Mouse (Mus musculus) forebrain, embryonic 16.5 days (tissue): ENCODE data around the gene Csmd2. TPM values are rescaled to one million over a fixed set of nuclear protein-coding genes. Genes with fewer than 3 reads are reported as not detected.

Source experiments
- ATAC-seq: fragments of 200-750 bp; cut with Nextera tagmentation; 2 replicates; pipeline ENCODE4 v1.8.0; 2017; ENCODE audit warnings: mild to moderate bottlenecking, moderate library complexity
- H3K27ac ChIP-seq: fragments of 300-500 bp; sonication (generic); 2 replicates; pipeline ENCODE4 v1.5.1; 2014; ENCODE audit warnings: low read length, control low read depth
- H3K27me3 ChIP-seq: fragments of 300-500 bp; sonication (generic); replicated peaks from 2 replicates; pipeline ENCODE4 v1.6.1; 2014; ENCODE audit warnings: low read length; ENCODE audit not compliant: control insufficient read depth, insufficient read depth
- H3K36me3 ChIP-seq: fragments of 300-500 bp; sonication (generic); 2 replicates; pipeline ENCODE4 v1.6.1; 2014; ENCODE audit not compliant: control insufficient read depth, insufficient read depth
- H3K4me1 ChIP-seq: fragments of 300-500 bp; sonication (generic); replicated peaks from 2 replicates; pipeline ENCODE4 v1.6.1; 2014; ENCODE audit warnings: low read length; ENCODE audit not compliant: control insufficient read depth, insufficient read depth
- H3K4me2 ChIP-seq: fragments of 300-500 bp; sonication (generic); 2 replicates; pipeline ENCODE4 v1.6.1; 2014; ENCODE audit warnings: mild to moderate bottlenecking, low read length, control low read depth
- H3K4me3 ChIP-seq: fragments of 300-500 bp; sonication (generic); replicated peaks from 2 replicates; pipeline ENCODE4 v1.5.1; 2014; ENCODE audit warnings: mild to moderate bottlenecking, low read length, control low read depth
- H3K9ac ChIP-seq: fragments of 300-500 bp; sonication (generic); replicated peaks from 2 replicates; pipeline ENCODE4 v1.6.1; 2014; ENCODE audit warnings: low read depth, low read length, control low read depth
- H3K9me3 ChIP-seq: fragments of 300-500 bp; sonication (generic); 2 replicates; pipeline ENCODE4 v1.6.1; 2016; ENCODE audit warnings: low read length; ENCODE audit not compliant: control insufficient read depth
- WGBS: fragments of 180-500 bp; shearing (Covaris S2); extraction: QIAGEN DNeasy Blood & Tissue Kit; methylation state at CpG from one replicate; pipeline ENCODE4 v1.1.7; 2014; 5-methylcytosine and 5-hydroxymethylcytosine counted together
- polyA plus RNA-seq: library from polyadenylated mRNA; unstranded; fragments of >200 nt; fragmentation: Nextera tagmentation; extraction: Ambion mirVana; gene quantifications from 2 replicates; pipeline ENCODE4 v1.2.1, GENCODE M21; 2015

Csmd2 gene
- polyA plus RNA-seq, 1 experiment from 2014 or later = 11.2 TPM

DNA sequence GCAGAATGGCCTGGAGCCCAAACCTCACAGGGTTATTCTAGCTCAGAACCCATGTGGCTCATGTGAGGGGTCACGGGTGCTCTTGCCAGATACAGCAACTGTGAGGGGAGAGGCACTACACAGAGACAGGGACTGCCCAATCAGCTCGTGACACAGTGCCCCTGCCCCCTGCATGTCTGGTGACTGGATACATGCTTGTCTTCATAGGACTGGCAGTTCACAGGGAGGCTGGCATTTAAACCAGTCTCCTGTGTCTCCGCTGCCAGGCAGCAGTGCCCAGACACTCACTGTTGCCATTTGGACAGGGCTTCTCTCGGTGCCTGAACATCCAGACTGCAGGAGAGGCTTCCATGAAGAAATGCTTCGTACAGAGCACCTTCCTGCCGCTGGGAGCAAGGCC, 284.8 kb downstream of the Csmd2 start:
- Histone ChIP-seq H3K27me3 (no peaks in the 10 kb centered on the region), H3K4me3 (no peak overlapping the region), H3K9ac (no peak overlapping the region), H3K36me3 (0 out of 2 replicates have a peak, but pooled peaks cover under 1% of the 10 kb centered on the region), H3K4me1 (peaks cover 35% of the 10 kb centered on the region), H3K9me3 (no peaks in the 10 kb centered on the region), H3K27ac (no peak overlapping the region), H3K4me2 (no peak overlapping the region)
- WGBS = 48% methylated on average over 6 of the region's 6 CpGs
- ATAC-seq = peak; percentile 8; the same call in 1 of the 2 replicates

- no peak overlapping the region for H3K4me2 ChIP-seq
- 58% methylated on average over 11 of the region's 11 CpGs for WGBS
- no peak overlapping the region for H3K4me3 ChIP-seq
- no peak overlapping the region for H3K9ac ChIP-seq
- H3K27ac ChIP-seq = no peak overlapping the region
- no peaks in the 10 kb centered on the region for H3K9me3 ChIP-seq
- no peaks in the 10 kb centered on the region for H3K36me3 ChIP-seq
- no peak for ATAC-seq
- H3K27me3 ChIP-seq = no peaks in the 10 kb centered on the region
- peaks cover 35% of the 10 kb centered on the region for H3K4me1 ChIP-seq
Observed at GRCm38 (mm10) chr4:128273146-128273545, 285.5 kb downstream of the Csmd2 start.

DNA sequence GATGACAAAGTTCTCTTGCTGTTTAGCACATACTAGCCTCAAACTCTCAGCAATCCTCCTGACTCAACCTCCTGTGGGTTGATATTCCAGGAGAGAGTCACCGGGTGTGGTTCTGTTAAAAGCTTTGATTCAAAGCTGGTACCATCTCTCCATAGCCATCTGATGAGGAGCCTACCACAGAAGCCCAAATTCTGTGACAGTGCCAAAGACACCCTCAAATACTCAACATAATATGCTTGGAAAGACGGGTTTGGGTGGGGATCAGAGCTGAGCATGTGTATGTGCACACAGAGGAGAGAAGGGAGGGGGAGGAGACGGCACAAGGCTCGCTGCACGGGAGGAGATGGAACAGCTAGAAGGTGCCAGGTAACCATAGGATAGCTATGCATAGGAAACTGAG, 287.5 kb downstream of the Csmd2 start:
- Histone ChIP-seq H3K27me3 (no peaks in the 10 kb centered on the region), H3K4me1 (peaks cover 33% of the 10 kb centered on the region), H3K4me3 (no peak overlapping the region), H3K36me3 (no peaks in the 10 kb centered on the region), H3K4me2 (no peak overlapping the region), H3K9ac (no peak overlapping the region), H3K9me3 (no peaks in the 10 kb centered on the region), H3K27ac (no peak overlapping the region)
- WGBS = 77% methylated on average over 5 of the region's 5 CpGs
- no peak for ATAC-seq

GRCm38 (mm10) chr4:128275586-128275985, 287.9 kb downstream of the Csmd2 start:
- Histone ChIP-seq H3K9ac (no peak overlapping the region), H3K4me2 (no peak overlapping the region), H3K4me3 (no peak overlapping the region), H3K36me3 (no peaks in the 10 kb centered on the region), H3K9me3 (no peaks in the 10 kb centered on the region), H3K27me3 (no peaks in the 10 kb centered on the region), H3K27ac (no peak overlapping the region), H3K4me1 (peaks cover 28% of the 10 kb centered on the region)
- ATAC-seq = no peak
- WGBS = 48% methylated on average over 6 of the region's 6 CpGs

DNA sequence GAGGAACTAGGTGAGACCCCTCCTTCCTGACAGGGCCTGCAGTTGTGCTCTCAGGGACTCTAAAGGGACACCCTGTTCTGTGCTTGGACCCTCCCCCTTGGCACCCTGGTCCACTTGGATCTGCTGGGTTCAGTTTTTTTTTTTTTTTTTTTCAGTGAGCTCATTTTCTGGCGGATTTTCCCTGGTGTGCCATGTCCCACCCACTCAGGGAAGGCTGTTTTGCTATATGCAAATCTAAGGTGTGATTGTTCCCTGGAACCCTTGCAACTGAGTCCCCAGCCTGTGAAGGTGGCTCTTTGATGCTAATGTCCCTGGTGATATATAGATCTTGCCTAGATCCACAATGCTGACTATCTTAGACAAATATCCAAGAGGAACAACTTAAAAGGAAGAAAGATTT, 297.4 kb downstream of the Csmd2 start:
- 0 out of 2 replicates have a peak, but pooled peaks cover 4% of the 10 kb centered on the region for H3K4me1 ChIP-seq
- H3K36me3 ChIP-seq = no peaks in the 10 kb centered on the region
- no peak overlapping the region for H3K9ac ChIP-seq
- H3K4me2 ChIP-seq = no peak overlapping the region
- H3K27me3 ChIP-seq = no peaks in the 10 kb centered on the region
- 57% methylated on average over 1 of the region's 1 CpGs for WGBS
- no peak for ATAC-seq
- no peak overlapping the region for H3K27ac ChIP-seq
- no peaks in the 10 kb centered on the region for H3K9me3 ChIP-seq
- H3K4me3 ChIP-seq = no peak overlapping the region

DNA sequence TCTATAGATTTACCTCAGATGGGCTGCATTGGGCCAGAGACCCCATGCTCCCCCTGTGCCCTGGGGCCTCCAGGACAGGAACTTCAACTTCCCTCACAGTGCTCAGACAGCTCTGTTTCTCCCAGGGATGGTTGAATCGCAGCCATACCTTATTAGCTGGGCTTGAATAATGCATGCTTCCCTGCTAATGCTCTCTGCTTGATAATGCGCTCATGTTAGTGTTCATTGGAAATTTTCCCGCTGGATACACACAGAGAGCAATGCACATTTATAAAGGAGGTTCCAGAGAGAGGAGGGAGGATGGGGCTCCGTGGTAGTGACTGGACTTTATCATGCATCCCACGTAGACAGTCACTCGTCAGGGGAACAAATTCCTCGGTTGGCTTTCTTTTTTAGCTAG, 300.4 kb downstream of the Csmd2 start:
- H3K27ac ChIP-seq = no peak overlapping the region; the same call in 1 of the 2 replicates
- no peaks in the 10 kb centered on the region for H3K36me3 ChIP-seq
- peak; percentile 80 for ATAC-seq
- no peaks in the 10 kb centered on the region for H3K27me3 ChIP-seq
- no peak overlapping the region for H3K4me2 ChIP-seq
- no peak overlapping the region for H3K9ac ChIP-seq
- H3K9me3 ChIP-seq = no peaks in the 10 kb centered on the region
- WGBS = 33% methylated on average over 7 of the region's 7 CpGs
- 0 out of 2 replicates have a peak, but pooled peaks cover 4% of the 10 kb centered on the region for H3K4me1 ChIP-seq
- no peak overlapping the region for H3K4me3 ChIP-seq

DNA sequence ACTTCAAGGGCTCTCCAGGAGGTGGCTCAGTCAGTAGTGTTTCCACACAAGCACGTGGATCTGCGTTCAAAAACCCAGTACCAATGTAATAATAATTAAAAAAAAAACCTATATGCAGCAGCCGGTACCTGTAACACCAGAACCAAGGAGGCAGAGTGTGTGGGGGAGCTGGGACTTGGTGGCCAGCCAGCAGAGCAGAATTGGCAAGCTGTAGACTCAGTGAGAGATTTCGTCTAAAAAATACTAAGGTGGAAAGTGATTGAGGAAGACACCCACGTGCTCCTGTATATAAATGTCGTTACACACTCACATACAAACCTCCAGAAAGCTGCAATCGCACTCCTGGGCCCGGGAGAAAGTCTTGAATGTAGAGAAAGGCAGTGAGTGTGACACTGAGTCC, 316.4 kb downstream of the Csmd2 start:
- Histone ChIP-seq H3K4me1 (0 out of 2 replicates have a peak, but pooled peaks cover 3% of the 10 kb centered on the region), H3K27me3 (no peaks in the 10 kb centered on the region), H3K9me3 (no peaks in the 10 kb centered on the region), H3K4me3 (no peak overlapping the region), H3K27ac (no peak overlapping the region), H3K9ac (no peak overlapping the region), H3K36me3 (no peaks in the 10 kb centered on the region), H3K4me2 (no peak overlapping the region)
- 70% methylated on average over 8 of the region's 8 CpGs for WGBS
- no peak for ATAC-seq

GRCm38 (mm10) chr4:128306011-128306410, 318.4 kb downstream of the Csmd2 start:
- H3K4me3 ChIP-seq = no peak overlapping the region
- no peaks in the 10 kb centered on the region for H3K27me3 ChIP-seq
- 0 out of 2 replicates have a peak, but pooled peaks cover 3% of the 10 kb centered on the region for H3K4me1 ChIP-seq
- H3K36me3 ChIP-seq = no peaks in the 10 kb centered on the region
- no peak overlapping the region for H3K27ac ChIP-seq
- no peaks in the 10 kb centered on the region for H3K9me3 ChIP-seq
- no peak for ATAC-seq
- no peak overlapping the region for H3K9ac ChIP-seq
- no peak overlapping the region for H3K4me2 ChIP-seq
- 90% methylated on average over 8 of the region's 8 CpGs for WGBS

GRCm38 (mm10) chr4:128315328-128315727, 327.7 kb downstream of the Csmd2 start:
- no peaks in the 10 kb centered on the region for H3K36me3 ChIP-seq
- no peak overlapping the region for H3K27ac ChIP-seq
- no peak for ATAC-seq

GRCm38 (mm10) chr4:128317951-128318350, 330.3 kb downstream of the Csmd2 start:
- H3K27ac ChIP-seq = no peak overlapping the region

More at GRCm38 (mm10) chr4:128315328-128315727, 327.7 kb downstream of the Csmd2 start:
- Histone ChIP-seq H3K4me1 (no peaks in the 10 kb centered on the region), H3K9me3 (no peaks in the 10 kb centered on the region), H3K27me3 (no peaks in the 10 kb centered on the region), H3K4me3 (no peak overlapping the region), H3K9ac (no peak overlapping the region), H3K4me2 (no peak overlapping the region)
- 73% methylated on average over 5 of the region's 5 CpGs for WGBS

More at GRCm38 (mm10) chr4:128317951-128318350, 330.3 kb downstream of the Csmd2 start:
- H3K4me1 ChIP-seq = no peaks in the 10 kb centered on the region
- WGBS = 90% methylated on average over 4 of the region's 4 CpGs
- H3K4me3 ChIP-seq = no peak overlapping the region
- no peak overlapping the region for H3K9ac ChIP-seq
- H3K36me3 ChIP-seq = no peaks in the 10 kb centered on the region
- no peaks in the 10 kb centered on the region for H3K9me3 ChIP-seq
- H3K4me2 ChIP-seq = no peak overlapping the region
- no peak for ATAC-seq
- H3K27me3 ChIP-seq = no peaks in the 10 kb centered on the region
